Comparison of ENCODE assay signal across 8 mouse cellular contexts in genomic region chr16:4586531-4587123, GRCm38 (mm10). TPM values are rescaled to one million over a fixed set of nuclear protein-coding genes. Genes with fewer than 3 reads are reported as not detected.
DNase-seq lines count a peak whose midpoint lies in the region; ATAC-seq and TF ChIP-seq lines count a peak whose summit lies in the region.

No protein-coding gene starts in this region.

- H3K4me3 ChIP-seq in hindbrain, embryonic 10.5 days = peak overlapping the region; percentile 54
- H3K4me3 ChIP-seq in lung, postnatal 0 days (ENCODE audit: low read depth, low read length) = peak overlapping the region; percentile 43

- H3K4me1 ChIP-seq in hindbrain, embryonic 10.5 days (replicated peaks) = peaks cover 26% of the 10 kb centered on the region
- peaks cover 10% of the 10 kb centered on the region for H3K4me1 ChIP-seq in lung, postnatal 0 days (ENCODE audit: insufficient read depth, low read depth, low read length)

- peak; percentile 95 for ATAC-seq in frontal cortex, adult (ENCODE audit: low TSS enrichment)
- peak; percentile 99 for ATAC-seq in lung, postnatal 0 days

- WGBS in hindbrain, embryonic 10.5 days = under 1% methylated on average over 43 of the region's 43 CpGs
- 1% methylated on average over 41 of the region's 43 CpGs for WGBS in lung, postnatal 0 days

- peak overlapping the region; percentile 58 for H3K4me2 ChIP-seq in lung, postnatal 0 days (replicated peaks; ENCODE audit: low read depth, low read length)

- peak; percentile 45; the same call in 1 of the 2 replicates for TF ChIP-seq CTCF in lung, postnatal 0 days (IDR thresholded peaks at IDR 0.05)

- H3K36me3 ChIP-seq in hindbrain, embryonic 10.5 days = peaks cover 8% of the 10 kb centered on the region
- H3K36me3 ChIP-seq in lung, postnatal 0 days (ENCODE audit: insufficient read depth, low read length) = no peaks in the 10 kb centered on the region

- H3K9ac ChIP-seq in lung, postnatal 0 days (replicated peaks; ENCODE audit: low read depth) = 0 out of 2 replicates have a peak overlapping the region, but pooled peaks have one; percentile 5

- H3K9me3 ChIP-seq in hindbrain, embryonic 10.5 days = peaks cover 2% of the 10 kb centered on the region; the same call in 1 of the 2 replicates
- H3K9me3 ChIP-seq in lung, postnatal 0 days (ENCODE audit: low read length) = no peaks in the 10 kb centered on the region

- H3K27ac ChIP-seq in hindbrain, embryonic 10.5 days = peak overlapping the region; percentile 91
- H3K27ac ChIP-seq in lung, postnatal 0 days (ENCODE audit: low read length) = peak overlapping the region; percentile 90

- no peaks in the 10 kb centered on the region for H3K27me3 ChIP-seq in hindbrain, embryonic 10.5 days (ENCODE audit: insufficient read depth, poor library complexity, severe bottlenecking)
- H3K27me3 ChIP-seq in lung, postnatal 0 days (replicated peaks; ENCODE audit: insufficient read depth, low read length) = no peaks in the 10 kb centered on the region

- DNase-seq in MN1 (ENCODE audit: low spot score) = peak; percentile 98
- DNase-seq in cerebellum, adult 9-10 months = peak; percentile 93
- peak; percentile 98 for DNase-seq in hindbrain, embryonic 10.5 days (ENCODE audit: low spot score)
- DNase-seq in layer of hippocampus, adult 9-11 months = peak; percentile 97
- DNase-seq in lung, postnatal 0 days (ENCODE audit: low spot score) = peak; percentile 100
- peak; percentile 95 for DNase-seq in ovary, postnatal 14 days (ENCODE audit: low spot score)
- DNase-seq in thymus, postnatal 14 days = peak; percentile 98

- peak; percentile 78 for TF ChIP-seq EP300 in lung, postnatal 0 days (IDR thresholded peaks at IDR 0.05)

RNA-seq across cellular contexts. Expression of gene Glis2, which starts 7.9 kb away (rescaled TPM):
- 27.3 and 27.9 TPM in 2 replicates for polyA plus RNA-seq in hindbrain, embryonic 10.5 days (2016; fragmentation: Nextera tagmentation; extraction: Ambion mirVana)
- 20.7 and 26.5 TPM in 2 replicates for polyA plus RNA-seq in lung, postnatal 0 days (2015; fragmentation: Nextera tagmentation; extraction: Ambion mirVana)

RNA-seq across cellular contexts. Expression of gene Tfap4, which starts 27.0 kb away (rescaled TPM):
- 21.3 and 27.5 TPM in 2 replicates for polyA plus RNA-seq in hindbrain, embryonic 10.5 days (2016; fragmentation: Nextera tagmentation; extraction: Ambion mirVana)
- polyA plus RNA-seq in lung, postnatal 0 days (2015; fragmentation: Nextera tagmentation; extraction: Ambion mirVana) = 5.7 and 6.4 TPM in 2 replicates

RNA-seq across cellular contexts. Expression of gene Pam16, which starts 38.2 kb away (rescaled TPM):
- polyA plus RNA-seq in hindbrain, embryonic 10.5 days (2016; fragmentation: Nextera tagmentation; extraction: Ambion mirVana) = 88.0 and 131 TPM in 2 replicates
- polyA plus RNA-seq in lung, postnatal 0 days (2015; fragmentation: Nextera tagmentation; extraction: Ambion mirVana) = 76.2 and 78.4 TPM in 2 replicates

RNA-seq across cellular contexts. Expression of gene Srl, which starts 45.0 kb away (rescaled TPM):
- polyA plus RNA-seq in hindbrain, embryonic 10.5 days (2016; fragmentation: Nextera tagmentation; extraction: Ambion mirVana) = 22.8 and 23.4 TPM in 2 replicates
- 5.5 and 6.6 TPM in 2 replicates for polyA plus RNA-seq in lung, postnatal 0 days (2015; fragmentation: Nextera tagmentation; extraction: Ambion mirVana)

RNA-seq across cellular contexts. Expression of gene Vasn, which starts 53.1 kb away (rescaled TPM):
- polyA plus RNA-seq in hindbrain, embryonic 10.5 days (2016; fragmentation: Nextera tagmentation; extraction: Ambion mirVana) = 10.3 and 12.6 TPM in 2 replicates
- 17.4 and 18.0 TPM in 2 replicates for polyA plus RNA-seq in lung, postnatal 0 days (2015; fragmentation: Nextera tagmentation; extraction: Ambion mirVana)

Comparison
In these comparisons a context has a peak if more than half of its experiments do, and no peak if none do; other contexts are left out.
1. Peak in every context shown above with its lines: DNase-seq, ATAC-seq, H3K4me3 ChIP-seq and H3K27ac ChIP-seq.